Mouse (Mus musculus) heart, postnatal 0 days (tissue): ENCODE measurements around the gene Hnrnpa0.

Source experiments
- CTCF ChIP-seq: IDR thresholded peaks from 2 replicates; pipeline ENCODE4 v1.5.1; 2016; ENCODE audit warnings: antibody characterized with exemption, control low read depth, low read depth
- EP300 ChIP-seq: IDR thresholded peaks from 2 replicates; pipeline ENCODE4 v1.6.1; 2016; ENCODE audit warnings: antibody characterized with exemption, low read depth

GRCm38 (mm10) chr13:58124989-58125388 is 3.4 kb downstream of the Hnrnpa0 start:
- TF ChIP-seq CTCF (no peak), EP300 (no peak)
